ENCODE assay signal across 10 mouse cellular contexts in the genomic region with DNA sequence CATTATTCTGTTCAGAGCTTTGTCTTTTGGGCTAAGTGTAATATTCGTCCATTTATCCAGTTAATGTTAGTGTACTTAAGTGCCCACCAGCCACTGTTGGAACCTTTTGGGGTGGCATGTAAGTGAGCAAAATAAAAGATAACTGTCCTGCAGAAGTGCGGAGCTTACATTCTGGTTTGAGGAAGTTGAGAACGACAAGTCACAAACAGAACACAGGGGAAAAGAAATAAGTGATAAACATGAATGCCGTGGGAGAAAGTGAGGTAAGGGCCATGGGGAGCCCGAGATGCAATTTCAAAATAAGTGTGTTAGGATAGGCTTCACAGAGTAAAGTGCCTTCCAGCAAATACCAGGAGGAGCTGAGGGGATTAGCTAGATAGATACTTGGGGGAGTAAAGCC. TPM values are rescaled to one million over a fixed set of nuclear protein-coding genes. Genes with fewer than 3 reads are reported as not detected.
DNase-seq lines count a peak whose midpoint lies in the region; ATAC-seq lines count a peak whose summit lies in the region.
"Had no signal": no experiment of that assay in that cellular context is flagged by ENCODE, and none has a peak within 500 bp of the region (broad histone marks: within the 10 kb centered on the region; RNA-seq: fewer than 3 reads in every experiment).

No protein-coding gene starts in this region.

- peak overlapping the region; percentile 69 for H3K4me3 ChIP-seq in heart, embryonic 11.5 days (ENCODE audit: low read depth, low read length)
- H3K4me3 ChIP-seq in hindbrain, embryonic 15.5 days = peak overlapping the region; percentile 58
- peak overlapping the region; percentile 70 for H3K4me3 ChIP-seq in midbrain, embryonic 13.5 days (replicated peaks)

- peak overlapping the region; percentile 77 for H3K4me2 ChIP-seq in heart, embryonic 11.5 days
- H3K4me2 ChIP-seq in hindbrain, embryonic 15.5 days = peak overlapping the region; percentile 74
- H3K4me2 ChIP-seq in midbrain, embryonic 13.5 days (replicated peaks) = peak overlapping the region; percentile 82

- intact Hi-C loops in heart, postnatal 25 days (cut with DNase I) = loop anchor here (5.0 to 10.0 kb wide), 2 partner anchors 396 to 651 kb away; a partner anchor contains a TSS

- H3K27me3 ChIP-seq in heart, embryonic 11.5 days (ENCODE audit: control insufficient read depth, insufficient read depth, low read length) = no peaks in the 10 kb centered on the region
- no peaks in the 10 kb centered on the region for H3K27me3 ChIP-seq in hindbrain, embryonic 15.5 days
- H3K27me3 ChIP-seq in midbrain, embryonic 13.5 days = no peaks in the 10 kb centered on the region

- H3K36me3 ChIP-seq in heart, embryonic 11.5 days (ENCODE audit: control insufficient read depth, insufficient read depth, low read length) = peaks cover 13% of the 10 kb centered on the region
- peaks cover 25% of the 10 kb centered on the region for H3K36me3 ChIP-seq in hindbrain, embryonic 15.5 days
- peaks cover 29% of the 10 kb centered on the region for H3K36me3 ChIP-seq in midbrain, embryonic 13.5 days

- DNase-seq in heart, postnatal 25 days (ENCODE audit: low spot score) = no peak
- DNase-seq in MEL-GATA-1-ER (ENCODE audit: extremely low read depth, low read depth) = peak; percentile 58
- DNase-seq in thymus, postnatal 0 days (ENCODE audit: low spot score) = no peak
- DNase-seq in layer of hippocampus, adult 11-12 months (ENCODE audit: low spot score) = no peak
- no peak for DNase-seq in layer of hippocampus, postnatal 36 days
- DNase-seq: cerebellum, adult 11-12 months had no signal

- H3K27ac ChIP-seq in heart, embryonic 11.5 days (ENCODE audit: low read depth, low read length) = no peak overlapping the region
- H3K27ac ChIP-seq in hindbrain, embryonic 15.5 days (replicated peaks) = no peak overlapping the region
- H3K27ac ChIP-seq in midbrain, embryonic 13.5 days = no peak overlapping the region

- H3K9me3 ChIP-seq in heart, embryonic 11.5 days (replicated peaks; ENCODE audit: control insufficient read depth, low read length) = no peaks in the 10 kb centered on the region
- H3K9me3 ChIP-seq in hindbrain, embryonic 15.5 days = no peaks in the 10 kb centered on the region
- no peaks in the 10 kb centered on the region for H3K9me3 ChIP-seq in midbrain, embryonic 13.5 days

- no peaks in the 10 kb centered on the region; the same call in 1 of the 2 replicates for H3K4me1 ChIP-seq in heart, embryonic 11.5 days (ENCODE audit: control insufficient read depth, insufficient read depth, low read length)
- peaks cover 25% of the 10 kb centered on the region for H3K4me1 ChIP-seq in hindbrain, embryonic 15.5 days (replicated peaks)
- H3K4me1 ChIP-seq in midbrain, embryonic 13.5 days (replicated peaks) = peaks cover 22% of the 10 kb centered on the region

- no peak for ATAC-seq in heart, embryonic 11.5 days (replicated peaks; ENCODE audit: insufficient number of reproducible peaks, low FRiP score, low TSS enrichment)
- ATAC-seq in hindbrain, embryonic 15.5 days (ENCODE audit: low FRiP score, low read depth) = no peak
- no peak for ATAC-seq in midbrain, embryonic 13.5 days

- 58% methylated on average over 5 of the region's 5 CpGs for WGBS in heart, embryonic 11.5 days (ENCODE audit: insufficient replicate concordance)
- 78% methylated on average over 5 of the region's 5 CpGs for WGBS in hindbrain, embryonic 15.5 days
- 72% methylated on average over 5 of the region's 5 CpGs for WGBS in midbrain, embryonic 13.5 days

- H3K9ac ChIP-seq in heart, embryonic 11.5 days (ENCODE audit: low read depth, low read length) = 0 out of 2 replicates have a peak overlapping the region, but pooled peaks have one; percentile 10
- peak overlapping the region; percentile 49 for H3K9ac ChIP-seq in hindbrain, embryonic 15.5 days
- H3K9ac ChIP-seq in midbrain, embryonic 13.5 days (replicated peaks) = peak overlapping the region; percentile 66; the same call in 1 of the 2 replicates

RNA-seq across cellular contexts. Expression of a gene that starts 3.0 kb away (rescaled TPM):
- 5.6 and 6.7 TPM in 2 replicates for polyA plus RNA-seq in heart, embryonic 11.5 days (2014; fragmentation: Nextera tagmentation; extraction: Ambion mirVana)
- total RNA-seq in heart, postnatal 25 days (2021) = 1 to 10 TPM; 2.6 to 2.8 TPM
- polyA plus RNA-seq in hindbrain, embryonic 15.5 days (2015; fragmentation: Nextera tagmentation; extraction: Ambion mirVana) = 10.0 and 10.9 TPM in 2 replicates
- polyA plus RNA-seq in midbrain, embryonic 13.5 days (2015; fragmentation: Nextera tagmentation; extraction: Ambion mirVana) = 12.8 and 14.6 TPM in 2 replicates
- polyA plus RNA-seq in thymus, postnatal 0 days (2015; fragmentation: Nextera tagmentation; extraction: Ambion mirVana) = 6.9 and 7.6 TPM in 2 replicates
- 1 to 10 TPM; 5.3 to 6.8 TPM for total RNA-seq in layer of hippocampus, postnatal 36 days (2021)

RNA-seq across cellular contexts. Expression of a gene that starts 48.3 kb away (rescaled TPM):
- 0.14 and 0.28 TPM in 2 replicates for polyA plus RNA-seq in heart, embryonic 11.5 days (2014; fragmentation: Nextera tagmentation; extraction: Ambion mirVana)
- total RNA-seq in heart, postnatal 25 days (2021) = under 1 TPM; 0.08 TPM
- 0.33 and 0.41 TPM in 2 replicates for polyA plus RNA-seq in hindbrain, embryonic 15.5 days (2015; fragmentation: Nextera tagmentation; extraction: Ambion mirVana)
- 0.26 and 0.34 TPM in 2 replicates for polyA plus RNA-seq in midbrain, embryonic 13.5 days (2015; fragmentation: Nextera tagmentation; extraction: Ambion mirVana)
- 0.14 and 0.18 TPM in 2 replicates for polyA plus RNA-seq in thymus, postnatal 0 days (2015; fragmentation: Nextera tagmentation; extraction: Ambion mirVana)
- total RNA-seq in layer of hippocampus, postnatal 36 days (2021) = under 1 TPM; 0.37 to 0.43 TPM

RNA-seq across cellular contexts. Expression of a gene that starts 50.5 kb away (rescaled TPM):
- polyA plus RNA-seq in heart, embryonic 11.5 days (2014; fragmentation: Nextera tagmentation; extraction: Ambion mirVana) = 2.8 and 2.9 TPM in 2 replicates
- total RNA-seq in heart, postnatal 25 days (2021) = not detected
- 112 and 126 TPM in 2 replicates for polyA plus RNA-seq in hindbrain, embryonic 15.5 days (2015; fragmentation: Nextera tagmentation; extraction: Ambion mirVana)
- polyA plus RNA-seq in midbrain, embryonic 13.5 days (2015; fragmentation: Nextera tagmentation; extraction: Ambion mirVana) = 39.6 and 57.6 TPM in 2 replicates
- polyA plus RNA-seq in thymus, postnatal 0 days (2015; fragmentation: Nextera tagmentation; extraction: Ambion mirVana) = 1.3 and 1.4 TPM in 2 replicates
- total RNA-seq in layer of hippocampus, postnatal 36 days (2021) = 10 to 100 TPM; 44.3 to 51.0 TPM
- polyA plus RNA-seq: CD4-positive, CD25-positive, alpha-beta regulatory T cell, adult 4 months had no signal

Comparison
In these comparisons a context has a peak if more than half of its experiments do, and no peak if none do; other contexts are left out.
1. H3K9ac ChIP-seq: peak in every context shown above with its lines; median percentile 66 in midbrain, embryonic 13.5 days; 49 in hindbrain, embryonic 15.5 days; 10 in heart, embryonic 11.5 days.
2. RNA of a gene that starts 50.5 kb away (polyA plus RNA-seq): 112 to 126 TPM in hindbrain, embryonic 15.5 days and 39.6 to 57.6 TPM in midbrain, embryonic 13.5 days; 2.8 to 2.9 TPM in heart, embryonic 11.5 days and 1.3 to 1.4 TPM in thymus, postnatal 0 days; every median in the first group is over 10 times any median in the second.
3. Peak in every context shown above with its lines, with median percentiles within 50 percentile points of each other: H3K4me2 ChIP-seq and H3K4me3 ChIP-seq.